Mouse (Mus musculus) forebrain, postnatal 0 days (tissue): ENCODE measurements at regions not wholly inside any gene's neighbourhood (a gene's known extent, or its start where the extent isn't known, plus 50 kb on each side); places are given as distances from the start of the nearest gene placed in this dataset.
A peak's percentile ranks its signal among the peaks of the same experiment; 100 is the strongest.

Experiments
- ATAC-seq: fragments of 200-750 bp; cut with Nextera tagmentation; 2 replicates; pipeline ENCODE4 v1.8.0; 2017; ENCODE audit warnings: mild to moderate bottlenecking, moderate library complexity
- DNase-seq: peaks from one replicate; pipeline ENCODE4 v3.0.0-alpha.2; 2015
- H3K27ac ChIP-seq: fragments of 300-500 bp; sonication (generic); 2 replicates; pipeline ENCODE4 v1.5.1; 2014; ENCODE audit warnings: low read depth, mild to moderate bottlenecking, antibody characterized with exemption, low read length, moderate library complexity, mixed read lengths
- H3K27me3 ChIP-seq: fragments of 300-500 bp; sonication (generic); 2 replicates; pipeline ENCODE4 v1.6.1; 2014; ENCODE audit warnings: mild to moderate bottlenecking, low read length, mixed read lengths; ENCODE audit not compliant: insufficient read depth
- H3K36me3 ChIP-seq: fragments of 300-500 bp; sonication (generic); 2 replicates; pipeline ENCODE4 v1.6.1; 2014; ENCODE audit warnings: mild to moderate bottlenecking, moderate library complexity; ENCODE audit not compliant: insufficient read depth
- H3K4me1 ChIP-seq: fragments of 300-500 bp; sonication (generic); 2 replicates; pipeline ENCODE4 v1.6.1; 2014; ENCODE audit warnings: antibody characterized with exemption; ENCODE audit not compliant: insufficient read depth
- H3K4me2 ChIP-seq: fragments of 300-500 bp; sonication (generic); 2 replicates; pipeline ENCODE4 v1.6.1; 2014; ENCODE audit warnings: low read depth, mild to moderate bottlenecking, moderate library complexity
- H3K4me3 ChIP-seq: fragments of 300-500 bp; sonication (generic); 2 replicates; pipeline ENCODE4 v1.5.1; 2014; ENCODE audit warnings: low read depth, low read length, mixed read lengths
- H3K9ac ChIP-seq: fragments of 300-500 bp; sonication (generic); 2 replicates; pipeline ENCODE4 v1.6.1; 2014; ENCODE audit warnings: mild to moderate bottlenecking
- H3K9me3 ChIP-seq: fragments of 300-500 bp; sonication (generic); 2 replicates; pipeline ENCODE4 v1.6.1; 2016; ENCODE audit warnings: low read length
- CTCF ChIP-seq: sonication (generic); IDR thresholded peaks from 2 replicates; pipeline ENCODE4 v1.5.1; 2016; ENCODE audit warnings: antibody characterized with exemption, control low read depth, low read depth
- WGBS: fragments of 180-500 bp; shearing (Covaris S2); extraction: QIAGEN DNeasy Blood & Tissue Kit; methylation state at CpG from one replicate; pipeline ENCODE4 v1.1.7; 2014; 5-methylcytosine and 5-hydroxymethylcytosine counted together

- Histone ChIP-seq H3K27me3 (no peaks in the 10 kb centered on the region), H3K4me1 (no peaks in the 10 kb centered on the region), H3K4me2 (no peak overlapping the region), H3K4me3 (no peak overlapping the region), H3K36me3 (no peaks in the 10 kb centered on the region), H3K9me3 (no peaks in the 10 kb centered on the region), H3K9ac (no peak overlapping the region), H3K27ac (no peak overlapping the region)
- DNase-seq (no peak), ATAC-seq (no peak)
- WGBS = 48% methylated on average over 20 of the region's 20 CpGs
- TF ChIP-seq CTCF = no peak
Measured at GRCm38 (mm10) chr4:153200799-153201770, 281.5 kb downstream of the Ajap1 start.

- H3K9ac ChIP-seq = no peak overlapping the region
- peaks cover 9% of the 10 kb centered on the region for H3K27me3 ChIP-seq
- ATAC-seq (no peak), DNase-seq (no peak)
- no peak overlapping the region for H3K4me3 ChIP-seq
- H3K4me2 ChIP-seq = no peak overlapping the region
- no peak overlapping the region for H3K27ac ChIP-seq
- no peak for TF ChIP-seq CTCF
- 0 out of 2 replicates have a peak, but pooled peaks cover 13% of the 10 kb centered on the region for H3K4me1 ChIP-seq
- WGBS = 12% methylated on average over 8 of the region's 8 CpGs
- H3K36me3 ChIP-seq = no peaks in the 10 kb centered on the region
- H3K9me3 ChIP-seq = no peaks in the 10 kb centered on the region
Measured at GRCm38 (mm10) chr4:153189485-153189884, 293.1 kb downstream of the Ajap1 start.

- Histone ChIP-seq H3K4me3 (peak overlapping the region; percentile 12), H3K9me3 (no peaks in the 10 kb centered on the region), H3K27me3 (peaks cover 9% of the 10 kb centered on the region), H3K4me1 (0 out of 2 replicates have a peak, but pooled peaks cover 13% of the 10 kb centered on the region), H3K27ac (no peak overlapping the region), H3K4me2 (peak overlapping the region; percentile 46), H3K9ac (no peak overlapping the region), H3K36me3 (no peaks in the 10 kb centered on the region)
- DNase-seq = no peak
- TF ChIP-seq CTCF = no peak
- 5% methylated on average over 17 of the region's 17 CpGs for WGBS
- peak; percentile 16; the same call in 1 of the 2 replicates for ATAC-seq
Measured at GRCm38 (mm10) chr4:153188504-153189031, 294.0 kb downstream of the Ajap1 start.

GRCm38 (mm10) chr4:153187959-153188503, 294.6 kb downstream of the Ajap1 start:
- no peak for ATAC-seq
- no peaks in the 10 kb centered on the region for H3K9me3 ChIP-seq
- H3K4me2 ChIP-seq = peak overlapping the region; percentile 46
- WGBS = 2% methylated on average over 6 of the region's 6 CpGs
- peaks cover 9% of the 10 kb centered on the region for H3K27me3 ChIP-seq
- H3K4me1 ChIP-seq = 0 out of 2 replicates have a peak, but pooled peaks cover 13% of the 10 kb centered on the region
- DNase-seq = no peak
- no peaks in the 10 kb centered on the region for H3K36me3 ChIP-seq
- no peak for TF ChIP-seq CTCF
- H3K4me3 ChIP-seq = 0 out of 2 replicates have a peak overlapping the region, but pooled peaks have one; percentile 12
- no peak overlapping the region for H3K9ac ChIP-seq
- H3K27ac ChIP-seq = no peak overlapping the region

- Histone ChIP-seq H3K9ac (no peak overlapping the region), H3K4me3 (no peak overlapping the region), H3K9me3 (no peaks in the 10 kb centered on the region), H3K36me3 (no peaks in the 10 kb centered on the region), H3K4me1 (no peaks in the 10 kb centered on the region), H3K27ac (no peak overlapping the region), H3K4me2 (no peak overlapping the region), H3K27me3 (no peaks in the 10 kb centered on the region)
- TF ChIP-seq CTCF = no peak
- ATAC-seq (no peak), DNase-seq (no peak)
- 91% methylated on average over 9 of the region's 9 CpGs for WGBS
Measured at GRCm38 (mm10) chr4:153177496-153177895, 305.1 kb downstream of the Ajap1 start.

GRCm38 (mm10) chr4:153175660-153176059, 307.0 kb downstream of the Ajap1 start:
- peak; percentile 69 for TF ChIP-seq CTCF
- ATAC-seq = no peak
- no peaks in the 10 kb centered on the region for H3K27me3 ChIP-seq
- H3K9ac ChIP-seq = no peak overlapping the region
- peak; percentile 36 for DNase-seq
- no peak overlapping the region for H3K27ac ChIP-seq
- H3K4me3 ChIP-seq = no peak overlapping the region
- no peaks in the 10 kb centered on the region for H3K9me3 ChIP-seq
- no peaks in the 10 kb centered on the region for H3K4me1 ChIP-seq
- no peak overlapping the region for H3K4me2 ChIP-seq
- H3K36me3 ChIP-seq = no peaks in the 10 kb centered on the region
- WGBS = 13% methylated on average over 12 of the region's 12 CpGs

- no peak for TF ChIP-seq CTCF
- Histone ChIP-seq H3K4me1 (no peaks in the 10 kb centered on the region), H3K4me3 (no peak overlapping the region), H3K9ac (no peak overlapping the region), H3K27me3 (no peaks in the 10 kb centered on the region), H3K4me2 (no peak overlapping the region), H3K27ac (no peak overlapping the region), H3K9me3 (no peaks in the 10 kb centered on the region), H3K36me3 (no peaks in the 10 kb centered on the region)
- ATAC-seq (no peak), DNase-seq (no peak)
- 82% methylated on average over 15 of the region's 15 CpGs for WGBS
Measured at GRCm38 (mm10) chr4:153175077-153175476, 307.5 kb downstream of the Ajap1 start.
